Mouse (Mus musculus): ENCODE results near the gene Cyb561d2.

Cyb561d2 gene

DNA sequence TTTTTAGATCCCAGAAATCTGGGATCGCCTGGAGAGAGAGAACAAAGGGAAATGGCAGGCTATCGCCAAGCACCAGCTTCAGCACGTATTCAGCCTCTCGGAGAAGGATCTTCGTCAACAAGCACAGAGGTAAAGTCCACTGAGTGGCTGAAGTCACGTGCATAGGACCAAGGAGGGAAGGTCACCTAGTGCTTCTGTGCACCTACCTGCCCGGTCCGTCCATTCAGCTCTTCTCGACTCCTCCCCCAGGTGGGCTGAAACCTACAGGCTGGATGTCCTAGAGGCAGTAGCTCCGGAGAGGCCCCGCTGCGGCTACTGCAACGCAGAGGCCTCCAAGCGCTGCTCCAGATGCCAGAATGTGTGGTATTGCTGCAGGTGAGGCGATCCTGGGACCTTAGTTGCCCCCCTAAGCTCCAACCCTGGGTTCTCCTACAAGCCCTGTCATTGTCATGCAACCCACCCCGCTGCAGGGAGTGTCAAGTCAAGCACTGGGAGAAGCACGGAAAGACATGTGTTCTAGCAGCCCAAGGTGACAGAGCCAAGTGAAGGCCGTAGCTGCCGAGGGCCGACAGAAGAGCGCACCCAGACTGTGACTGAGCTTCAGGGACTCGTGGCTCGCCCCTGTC lies 8.6 kb upstream of the Cyb561d2 start:
- DNase-seq (ENCODE audit: low spot score in 2 of 2): no peak

DNA sequence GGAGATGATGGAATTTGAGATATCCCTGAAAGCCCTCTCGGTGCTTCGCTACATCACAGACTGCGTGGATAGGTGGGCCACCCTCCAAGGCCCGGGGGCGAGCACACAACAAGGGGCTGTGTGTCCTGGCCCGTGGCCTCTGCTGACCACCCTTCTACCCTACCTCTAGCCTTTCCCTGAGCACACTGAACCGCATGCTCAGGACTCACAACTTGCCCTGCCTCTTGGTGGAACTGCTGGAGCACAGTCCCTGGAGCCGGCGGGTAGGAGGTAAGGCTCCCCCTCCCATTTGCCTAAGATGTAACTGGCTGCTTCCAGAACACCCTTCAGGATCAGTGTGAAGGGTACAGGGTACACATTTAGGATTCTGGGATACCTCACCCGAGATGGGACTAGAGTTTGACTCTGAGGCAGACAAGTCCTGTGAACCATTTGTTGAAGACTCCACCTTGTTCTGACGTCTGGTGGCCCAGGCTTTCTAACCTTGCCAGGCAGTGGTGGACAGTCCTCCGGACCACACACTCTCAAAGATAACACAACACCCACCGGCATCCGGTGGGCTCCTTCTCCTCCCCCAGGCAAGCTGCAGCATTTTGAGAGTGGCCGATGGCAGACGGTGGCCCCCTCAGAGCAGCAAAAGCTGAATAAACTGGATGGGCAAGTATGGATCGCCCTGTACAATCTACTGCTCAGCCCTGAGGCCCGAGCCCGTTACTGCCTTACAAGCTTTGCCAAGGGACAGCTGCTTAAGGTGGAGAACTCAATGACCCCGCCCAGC lies 7.5 kb upstream of the Cyb561d2 start:
- no peak for DNase-seq (ENCODE audit: low spot score in 2 of 2)

DNA sequence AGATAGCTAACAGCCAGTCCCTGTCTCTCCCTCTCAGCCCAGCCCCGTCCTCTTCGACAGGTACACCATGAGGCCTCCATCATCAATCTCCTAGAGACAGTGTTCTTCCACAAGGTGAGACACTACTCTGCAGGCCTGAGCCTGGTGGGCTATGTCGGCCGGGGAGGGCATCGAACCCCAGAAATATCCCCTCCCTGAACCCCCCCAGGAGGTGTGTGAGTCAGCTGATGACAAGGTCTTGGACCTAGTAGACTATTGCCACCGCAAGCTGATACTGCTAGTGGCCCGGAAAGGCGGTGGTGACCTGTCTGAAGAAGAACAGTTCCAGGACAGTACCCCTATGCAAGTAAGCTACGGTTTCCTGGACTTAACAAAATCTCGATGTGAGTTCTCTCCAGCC lies 6.8 kb upstream of the Cyb561d2 start:
- DNase-seq (ENCODE audit: low spot score in 2 of 2): no peak

DNA sequence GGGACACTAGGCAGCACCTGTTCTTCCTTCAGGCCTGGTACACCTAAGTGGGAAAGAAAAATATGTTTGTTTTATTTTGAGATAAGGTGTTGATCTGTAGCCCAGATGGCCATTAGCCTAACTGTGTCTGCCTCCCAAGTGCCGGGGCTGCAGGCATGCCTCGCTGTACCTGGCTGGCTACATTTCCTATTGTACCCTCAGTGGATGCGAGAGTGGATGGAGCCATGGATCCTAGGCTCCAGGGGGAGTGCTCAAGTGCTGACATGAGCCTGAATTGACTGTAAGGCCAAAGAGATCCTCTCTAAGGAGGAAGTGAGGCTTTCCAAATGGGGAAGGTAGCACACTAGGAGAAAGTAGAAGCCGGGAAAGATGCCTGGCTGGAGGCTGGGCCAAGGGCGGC lies 6.0 kb upstream of the Cyb561d2 start:
- DNase-seq (ENCODE audit: low spot score in 2 of 2): no peak

DNA sequence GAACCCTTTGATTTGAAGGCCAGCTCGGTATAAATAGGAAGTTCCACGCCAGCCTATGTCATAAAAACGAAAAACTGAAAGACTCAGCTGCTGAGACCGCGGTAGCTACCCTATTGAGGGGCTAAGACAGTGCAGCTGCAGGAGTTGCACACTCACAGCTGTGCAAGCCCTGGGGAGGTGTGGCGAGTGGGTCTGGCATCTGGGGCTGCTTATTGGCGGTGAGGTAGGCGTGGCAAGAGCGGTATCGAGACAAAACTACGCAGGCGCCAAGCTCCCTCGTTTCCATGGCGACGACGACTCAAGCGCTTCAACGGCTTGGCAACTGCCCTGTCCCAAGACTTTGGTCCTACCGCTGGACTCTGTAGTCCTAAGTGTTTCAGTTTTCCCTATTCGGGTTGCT lies 5.0 kb upstream of the Cyb561d2 start, which contains the start of gene Zmynd10:
Zmynd10 (plus strand) TSS at position 273 of the 400 bp plus-strand sequence.
- DNase-seq (ENCODE audit: low spot score in 2 of 2): peak; percentile 84 to 89

DNA sequence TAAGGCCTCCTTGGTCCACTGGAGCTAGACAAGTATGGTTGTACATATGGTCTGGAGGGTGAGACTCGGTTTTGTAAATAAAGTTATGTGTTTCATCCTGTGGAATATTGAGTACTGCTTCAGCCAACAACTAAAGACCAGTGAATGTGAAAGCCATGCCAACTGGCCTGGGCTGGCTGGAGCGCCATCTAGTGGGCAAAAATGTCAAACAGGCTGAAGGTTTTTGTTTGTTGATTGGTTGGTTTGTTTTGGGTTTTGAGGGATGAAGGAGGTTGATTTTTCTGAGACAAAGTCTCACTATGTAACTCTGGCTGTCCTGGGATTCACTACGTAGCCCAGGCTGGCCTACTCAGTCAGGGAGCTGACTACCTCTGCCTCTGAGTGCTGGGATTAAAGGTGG lies 3.6 kb upstream of the Cyb561d2 start:
- peak in 1 of 2 experiments; percentile 65 for DNase-seq (ENCODE audit: low spot score in 2 of 2)

DNA sequence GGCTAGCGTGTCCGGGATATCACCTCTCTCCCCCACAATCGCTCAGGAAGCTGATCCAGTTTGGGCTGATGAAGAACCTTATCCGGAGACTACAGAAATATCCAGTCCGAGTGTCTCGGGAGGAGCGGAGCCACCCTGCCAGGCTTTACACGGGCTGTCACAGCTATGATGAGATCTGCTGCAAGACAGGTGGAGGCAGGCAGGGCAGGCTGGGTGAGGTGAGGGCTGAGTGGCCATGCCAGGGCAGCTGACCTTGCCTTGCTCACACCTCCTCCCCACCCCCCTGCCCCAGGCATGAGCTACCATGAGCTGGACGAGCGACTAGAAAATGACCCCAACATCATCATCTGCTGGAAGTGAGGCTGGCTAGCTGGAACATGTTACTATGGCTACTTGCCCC lies 3.2 kb upstream of the Cyb561d2 start:
- no peak for DNase-seq (ENCODE audit: low spot score in 2 of 2)

DNA sequence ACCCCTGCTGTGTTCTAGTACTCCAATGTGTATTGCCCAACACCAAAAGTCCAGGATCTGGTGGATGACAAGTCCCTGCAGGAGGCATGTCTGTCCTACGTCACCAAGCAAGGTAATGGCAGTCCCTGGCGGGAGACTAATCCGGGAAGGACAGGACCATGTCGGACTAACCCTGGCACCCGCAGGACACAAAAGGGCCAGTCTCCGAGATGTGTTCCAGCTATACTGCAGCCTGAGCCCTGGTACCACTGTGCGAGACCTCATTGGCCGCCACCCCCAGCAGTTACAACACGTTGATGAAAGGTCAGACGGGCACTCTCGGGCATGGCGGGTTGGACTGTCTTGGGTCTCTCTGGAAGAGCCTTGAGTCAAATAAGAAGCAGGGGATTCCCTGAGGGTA lies 2.7 kb upstream of the Cyb561d2 start:
- DNase-seq (ENCODE audit: low spot score in 2 of 2): no peak

DNA sequence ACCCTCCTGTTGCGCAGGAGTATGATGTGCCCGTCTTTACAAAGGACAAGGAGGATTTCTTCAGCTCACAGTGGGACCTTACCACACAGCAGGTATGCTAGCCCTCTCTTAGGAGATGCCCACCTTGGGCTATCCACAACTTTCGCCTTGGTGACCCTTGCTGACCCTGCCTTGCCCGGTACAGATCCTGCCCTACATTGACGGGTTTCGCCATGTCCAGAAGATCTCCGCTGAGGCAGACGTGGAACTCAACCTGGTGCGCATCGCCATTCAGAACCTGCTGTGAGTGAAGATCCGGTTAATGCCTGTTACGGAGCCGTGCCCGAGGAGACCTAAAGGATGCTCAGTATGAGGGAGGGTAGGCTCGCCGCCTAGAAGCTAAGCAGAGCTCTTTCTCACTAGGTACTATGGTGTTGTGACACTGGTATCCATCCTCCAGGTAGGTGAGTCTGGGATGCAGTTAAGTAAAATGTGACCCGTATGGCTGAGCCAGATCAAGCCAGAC lies 2.3 kb upstream of the Cyb561d2 start:
- DNase-seq (ENCODE audit: low spot score in 2 of 2): no peak

DNA sequence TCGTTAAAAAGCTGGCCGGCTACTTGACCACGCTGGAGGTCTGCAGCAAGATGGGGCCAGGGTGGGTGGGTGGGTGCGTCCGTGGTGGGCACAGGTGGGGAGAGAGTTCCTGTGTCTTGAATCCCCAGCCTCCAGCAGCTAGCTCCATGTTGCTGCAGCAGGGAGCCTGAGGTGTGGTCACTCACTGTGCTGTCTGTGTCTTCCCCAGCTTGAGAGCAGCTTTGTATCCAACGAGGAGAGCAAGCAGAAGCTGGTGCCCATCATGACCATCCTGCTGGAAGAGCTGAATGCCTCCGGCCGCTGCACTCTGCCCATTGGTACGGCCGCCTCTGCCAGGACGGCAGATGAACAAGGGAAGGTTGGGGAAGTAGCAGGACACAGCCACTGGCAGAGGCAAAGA lies 1.3 kb upstream of the Cyb561d2 start:
- DNase-seq (ENCODE audit: low spot score in 2 of 2): no peak

DNA sequence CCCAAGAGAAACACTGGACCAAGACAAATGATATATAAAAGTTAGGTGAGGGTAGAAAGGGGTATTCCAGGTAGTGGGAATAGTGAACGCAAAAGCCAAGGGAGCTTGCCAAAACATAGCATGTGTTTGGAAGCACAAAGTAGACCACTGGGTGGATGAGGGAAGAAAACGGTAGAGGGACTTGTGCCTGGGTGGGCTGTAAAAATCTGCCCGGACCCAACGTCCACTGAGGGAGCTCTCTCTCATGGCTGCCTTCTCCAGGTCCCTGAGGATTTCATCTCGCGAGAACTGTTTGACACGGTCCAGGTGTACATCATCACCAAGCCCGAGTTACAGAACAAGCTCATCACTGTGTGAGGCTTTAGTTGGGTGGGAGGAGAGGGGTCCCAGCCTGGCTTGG lies 728 bp upstream of the Cyb561d2 start:
- DNase-seq (ENCODE audit: low spot score in 2 of 2): no peak

DNA sequence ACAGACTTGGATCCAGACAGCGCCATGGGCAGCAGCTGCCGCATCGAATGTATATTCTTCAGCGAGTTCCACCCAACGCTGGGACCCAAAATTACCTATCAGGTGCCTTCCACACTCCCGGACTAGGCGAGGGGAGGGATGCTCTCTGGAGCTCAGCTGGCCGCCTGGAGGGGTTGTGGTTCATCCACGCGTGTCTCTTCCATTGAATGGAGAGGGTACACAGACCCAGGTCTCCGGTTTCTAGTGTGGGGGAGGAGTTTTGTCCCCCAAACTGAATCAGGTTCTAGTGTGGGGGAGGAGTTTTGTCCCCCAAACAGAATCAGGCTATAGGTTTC lies 326 bp upstream of the Cyb561d2 start:
- DNase-seq (ENCODE audit: low spot score in 2 of 2): no peak

DNA sequence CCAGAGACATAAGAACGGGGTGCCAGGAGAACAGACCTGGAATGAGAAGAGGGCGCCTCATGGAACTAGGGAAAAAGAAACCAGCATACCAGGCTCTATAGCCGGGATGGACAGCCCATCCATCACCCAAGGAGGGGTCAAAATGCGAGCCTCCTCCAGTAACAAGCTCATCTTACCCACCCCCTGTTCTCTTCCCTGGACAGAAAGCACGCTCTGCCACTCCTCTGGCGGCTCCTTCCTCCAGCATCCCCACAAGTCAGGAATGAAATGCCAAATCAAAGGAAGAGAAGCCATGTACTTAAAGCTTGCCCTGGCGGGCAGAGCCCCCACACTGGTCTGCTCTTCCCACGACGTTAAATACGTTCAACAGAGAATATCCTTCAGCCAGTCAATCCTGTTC lies 988 bp downstream of the Cyb561d2 start:
- no peak for DNase-seq (ENCODE audit: low spot score in 2 of 2)

DNA sequence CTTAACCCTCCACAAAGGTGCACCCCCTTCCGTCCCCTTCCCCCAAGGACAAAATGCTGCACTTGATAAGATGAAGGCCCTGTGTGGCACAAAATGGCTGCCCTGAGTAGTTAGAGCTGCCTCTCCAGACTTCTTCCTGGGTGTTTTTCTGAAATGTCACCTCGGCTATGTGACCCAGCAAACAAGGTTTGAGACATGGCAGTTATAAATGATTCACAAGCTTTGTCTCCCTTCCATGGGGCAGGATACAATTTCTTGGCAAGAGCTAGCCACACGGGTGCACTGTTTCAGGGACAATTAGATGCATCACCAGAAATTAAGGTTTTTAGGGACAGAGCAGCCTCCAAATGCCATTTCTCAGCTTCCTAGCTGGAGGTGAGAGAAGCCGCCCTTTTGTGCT lies 1.6 kb downstream of the Cyb561d2 start:
- DNase-seq (ENCODE audit: low spot score in 2 of 2): no peak

DNA sequence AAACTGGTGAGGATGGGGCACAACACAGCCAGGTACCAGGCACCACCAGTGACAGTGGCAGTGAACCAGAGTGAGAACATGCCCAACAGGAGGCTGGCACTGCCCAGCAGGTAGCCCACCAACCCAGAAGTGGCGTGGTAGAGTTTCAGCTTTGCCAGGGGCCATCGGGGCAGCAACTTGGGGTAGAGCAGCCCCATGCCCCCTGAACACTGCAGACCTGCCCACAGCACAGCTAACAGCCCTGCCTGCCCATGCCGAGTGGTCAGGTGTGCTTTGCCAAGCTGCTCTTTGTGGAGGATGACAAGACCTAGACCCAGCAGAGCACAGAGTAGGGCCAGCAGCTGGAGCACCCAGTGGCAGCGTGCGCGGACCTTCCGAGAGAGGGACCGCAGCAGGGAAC lies 2.1 kb downstream of the Cyb561d2 start:
- DNase-seq (ENCODE audit: low spot score in 2 of 2): no peak

DNA sequence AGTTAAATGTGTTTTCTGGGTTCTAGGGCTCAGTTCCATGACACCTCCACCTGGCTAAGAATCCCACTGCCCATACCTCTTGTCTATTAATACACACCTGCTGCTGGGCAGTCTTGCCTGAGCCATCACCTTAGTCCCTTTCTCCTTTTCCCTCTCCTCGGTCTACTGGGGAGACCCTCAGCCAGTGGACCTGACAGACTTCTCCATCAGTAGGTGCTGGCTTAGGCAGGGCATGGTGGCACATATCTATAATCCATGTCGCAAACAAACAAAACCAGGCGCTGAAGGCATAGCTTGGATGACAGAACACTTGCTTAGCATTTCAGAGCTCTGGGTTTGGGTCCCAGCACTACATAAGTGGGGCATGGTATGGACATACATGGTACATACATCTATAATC lies 3.3 kb downstream of the Cyb561d2 start:
- no peak for DNase-seq (ENCODE audit: low spot score in 2 of 2)

DNA sequence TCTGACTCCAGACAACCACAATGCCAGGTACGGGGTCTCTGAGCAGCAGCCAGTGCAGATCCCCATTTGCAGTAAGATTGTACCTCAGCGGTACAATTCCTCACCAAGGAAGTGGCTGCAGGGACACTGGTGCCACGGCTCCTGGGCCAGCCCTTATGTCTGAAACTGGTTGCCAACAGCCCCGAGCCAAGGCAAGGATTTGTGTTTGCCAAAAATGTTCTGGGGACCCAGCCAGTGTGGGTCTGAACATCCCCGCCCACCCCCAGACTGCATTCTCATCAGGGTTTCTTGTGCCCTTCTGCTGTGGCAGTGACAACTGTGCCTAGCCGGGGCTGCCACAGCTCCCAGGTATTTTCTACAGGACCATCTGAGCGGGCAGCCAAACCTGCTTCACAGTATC lies 3.8 kb downstream of the Cyb561d2 start:
- DNase-seq (ENCODE audit: low spot score in 2 of 2): no peak

DNA sequence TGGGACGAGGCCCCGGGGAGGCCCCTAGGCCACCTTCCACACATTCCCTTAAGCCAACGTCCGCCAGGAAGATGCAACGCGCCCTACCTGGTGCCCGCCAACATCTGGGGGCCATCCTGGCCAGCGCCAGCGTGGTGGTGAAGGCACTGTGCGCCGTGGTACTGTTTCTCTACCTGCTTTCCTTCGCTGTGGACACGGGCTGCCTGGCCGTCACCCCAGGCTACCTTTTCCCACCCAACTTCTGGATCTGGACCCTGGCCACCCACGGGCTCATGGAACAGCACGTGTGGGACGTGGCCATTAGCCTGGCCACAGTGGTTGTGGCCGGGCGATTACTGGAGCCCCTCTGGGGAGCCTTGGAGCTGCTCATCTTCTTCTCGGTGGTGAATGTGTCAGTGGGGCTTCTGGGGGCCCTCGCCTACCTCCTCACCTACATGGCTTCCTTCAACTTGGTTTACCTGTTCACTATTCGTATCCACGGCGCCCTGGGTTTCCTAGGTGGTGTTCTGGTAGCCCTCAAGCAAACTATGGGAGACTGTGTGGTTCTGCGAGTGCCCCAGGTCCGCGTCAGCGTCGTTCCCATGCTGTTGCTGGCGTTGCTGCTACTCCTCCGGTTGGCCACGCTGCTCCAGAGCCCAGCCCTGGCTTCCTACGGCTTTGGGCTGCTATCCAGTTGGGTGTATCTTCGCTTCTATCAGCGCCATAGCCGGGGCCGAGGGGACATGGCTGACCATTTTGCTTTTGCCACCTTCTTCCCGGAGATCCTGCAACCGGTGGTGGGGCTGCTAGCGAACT lies 7.4 kb downstream of the Cyb561d2 start:
- DNase-seq (ENCODE audit: low spot score in 2 of 2): no peak

DNA sequence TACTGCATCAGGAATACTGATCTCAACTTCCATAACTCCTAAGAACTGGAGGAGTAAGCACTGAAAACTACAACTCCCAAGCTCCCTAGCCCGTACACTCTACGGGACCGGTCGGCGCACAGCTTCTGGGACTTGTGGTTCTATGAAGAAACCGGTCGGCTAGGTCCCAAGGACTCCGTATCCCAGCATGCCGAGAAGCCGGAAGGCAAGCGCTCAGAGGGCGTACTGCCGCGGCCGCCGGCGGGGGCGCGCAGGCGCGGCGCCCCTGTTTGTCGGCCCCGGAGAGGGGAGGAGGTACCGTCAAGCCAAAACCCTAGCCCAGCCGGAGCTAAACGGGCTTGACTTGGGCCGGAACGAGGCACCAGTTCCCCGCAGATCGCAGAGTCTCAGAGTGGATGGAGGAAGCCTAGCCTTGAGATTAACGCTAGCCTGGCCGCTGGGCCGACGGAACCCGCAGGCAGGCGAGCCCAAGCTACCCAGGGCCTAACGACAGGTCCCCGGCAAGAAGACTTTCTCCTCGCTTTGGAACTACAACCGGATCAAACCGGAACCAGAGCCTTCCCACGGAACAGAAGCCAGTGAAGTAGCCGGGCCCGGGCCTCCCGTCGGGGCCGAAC lies 8.1 kb downstream of the Cyb561d2 start, which contains the start of gene Tmem115:
Tmem115 (plus strand) TSS at position 155 of the 617 bp plus-strand sequence.
- DNase-seq (ENCODE audit: low spot score in 2 of 2): peak; percentile 96 to 97

DNA sequence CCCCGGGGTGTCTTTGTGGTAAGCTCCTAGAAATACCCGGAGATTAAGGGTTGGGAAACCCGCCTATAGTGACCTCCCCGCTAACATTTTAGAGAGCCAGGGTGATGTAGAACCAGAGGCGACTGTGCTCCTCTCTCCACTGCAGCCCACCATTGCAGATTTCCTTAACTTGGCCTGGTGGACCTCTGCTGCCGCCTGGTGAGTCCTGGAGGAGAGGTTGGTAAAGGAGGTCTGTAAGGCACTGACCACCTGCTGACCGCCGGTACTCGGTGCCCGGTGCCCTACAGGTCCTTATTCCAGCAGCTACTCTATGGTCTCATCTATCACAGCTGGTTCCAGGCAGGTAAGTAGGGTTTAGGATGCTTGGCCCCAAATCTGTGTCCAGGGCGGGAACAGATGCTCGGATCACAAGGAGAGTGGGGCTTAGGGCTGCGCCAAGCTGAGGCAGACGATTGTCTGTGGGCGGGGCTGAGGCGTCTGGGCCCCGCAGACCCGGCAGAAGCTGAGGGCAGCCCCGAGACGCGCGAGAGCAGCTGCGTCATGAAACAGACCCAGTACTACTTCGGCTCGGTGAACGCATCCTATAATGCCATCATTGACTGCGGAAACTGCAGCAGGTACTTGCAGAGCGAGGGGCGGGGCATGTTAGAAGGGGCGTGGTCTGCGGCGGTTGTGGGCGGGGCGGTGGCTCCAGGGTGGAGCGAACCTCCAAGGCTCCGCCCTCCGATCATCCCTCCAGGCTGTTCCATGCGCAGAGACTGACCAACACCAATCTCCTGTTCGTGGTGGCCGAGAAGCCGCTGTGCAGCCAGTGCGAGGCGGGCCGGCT lies 15.6 kb downstream of the Cyb561d2 start:
- no peak for DNase-seq (ENCODE audit: low spot score in 2 of 2)

DNA sequence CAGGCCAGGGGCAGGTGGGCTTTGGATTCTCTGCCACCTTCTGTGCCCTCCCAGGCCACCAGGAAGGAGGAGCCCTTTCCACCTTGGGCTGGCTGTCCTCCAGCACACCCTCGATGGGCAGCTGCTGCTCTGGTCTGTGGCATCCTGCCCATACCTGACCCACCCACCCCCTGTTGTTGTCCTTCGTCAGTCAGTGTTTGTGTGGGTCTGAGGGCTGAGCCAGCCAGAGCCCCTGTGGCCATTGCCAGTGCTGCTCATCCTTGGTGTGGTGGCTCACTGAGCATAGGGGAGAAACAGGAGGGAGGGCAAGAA lies 19.6 kb downstream of the Cyb561d2 start:
- DNase-seq (ENCODE audit: low spot score in 2 of 2): no peak
